Mouse (Mus musculus): ENCODE measurements around the gene Myo16. TPM values are rescaled to one million over a fixed set of nuclear protein-coding genes. Genes with fewer than 3 reads are reported as not detected.

Gene Myo16
- total RNA-seq, 2 experiments from 2014 or later, result 4.8 to 7.5 TPM

Other genes with a start within 250 kb of the Myo16 start
- gene Lig4, start 176.2 kb upstream of the Myo16 start, total RNA-seq (2021), result 1 to 10 TPM; 4.9 to 6.0 TPM
- gene Abhd13, start 176.2 kb upstream of the Myo16 start, total RNA-seq (2021), result 10 to 100 TPM; 16.4 to 16.6 TPM
- gene Tnfsf13b, start 147.4 kb upstream of the Myo16 start, total RNA-seq (2021), result 1 to 10 TPM; 4.3 to 4.5 TPM

Measured in heart, postnatal 14 days (tissue).